Mouse (Mus musculus) heart, adult 8-10 months (tissue): ENCODE data around the gene Atp2a1. TPM values are rescaled to one million over a fixed set of nuclear protein-coding genes. Genes with fewer than 3 reads are reported as not detected.

Source experiments
- DNase-seq: peaks from one replicate; pipeline ENCODE4 v3.0.0; 2022; ENCODE audit warnings: low spot score
- total RNA-seq, 4 experiments: library from RNA; stranded (reverse); gene quantifications; 2 replicates each; pipeline ENCODE4 v1.2.4; 2022

Atp2a1 gene
- total RNA-seq, 4 experiments from 2014 or later, result 6.8 to 12.2 (median 8.8) TPM

- DNase-seq, result no peak
These were observed 9.8 kb upstream of the Atp2a1 start for GRCm38 (mm10) chr7:126472713-126473112.

GRCm38 (mm10) chr7:126472306-126472705 is 9.4 kb upstream of the Atp2a1 start:
- DNase-seq, result no peak

GRCm38 (mm10) chr7:126471853-126472252 is 8.9 kb upstream of the Atp2a1 start:
- DNase-seq, result no peak

GRCm38 (mm10) chr7:126471361-126471760 is 8.5 kb upstream of the Atp2a1 start:
- no peak for DNase-seq

GRCm38 (mm10) chr7:126470077-126470476 is 7.2 kb upstream of the Atp2a1 start:
- DNase-seq, result no peak

- DNase-seq, result no peak
These were observed 5.1 kb upstream of the Atp2a1 start for GRCm38 (mm10) chr7:126467834-126468627.

GRCm38 (mm10) chr7:126467271-126467670 is 4.4 kb upstream of the Atp2a1 start:
- DNase-seq, result no peak

GRCm38 (mm10) chr7:126466707-126467106 is 3.8 kb upstream of the Atp2a1 start:
- no peak for DNase-seq

GRCm38 (mm10) chr7:126466116-126466515 is 3.2 kb upstream of the Atp2a1 start:
- DNase-seq, result no peak

- DNase-seq, result peak; percentile 48
These were observed 2.5 kb upstream of the Atp2a1 start for GRCm38 (mm10) chr7:126465246-126466030.

- no peak for DNase-seq
These were observed 1.9 kb upstream of the Atp2a1 start for GRCm38 (mm10) chr7:126464836-126465235.

- no peak for DNase-seq
These were observed 1.2 kb upstream of the Atp2a1 start for GRCm38 (mm10) chr7:126464121-126464520.

GRCm38 (mm10) chr7:126463547-126463946 is 639 bp upstream of the Atp2a1 start:
- DNase-seq, result no peak

GRCm38 (mm10) chr7:126461626-126462025 is 1.3 kb downstream of the Atp2a1 start:
- no peak for DNase-seq

- no peak for DNase-seq
These were observed 2.1 kb downstream of the Atp2a1 start for GRCm38 (mm10) chr7:126460623-126461399.

GRCm38 (mm10) chr7:126458844-126459618 is 3.9 kb downstream of the Atp2a1 start:
- no peak for DNase-seq

- no peak for DNase-seq
These were observed 4.7 kb downstream of the Atp2a1 start for GRCm38 (mm10) chr7:126458225-126458624.

- no peak for DNase-seq
These were observed 6.3 kb downstream of the Atp2a1 start for GRCm38 (mm10) chr7:126456382-126457266.

GRCm38 (mm10) chr7:126455242-126455641 is 7.7 kb downstream of the Atp2a1 start:
- DNase-seq, result no peak

GRCm38 (mm10) chr7:126453861-126454260 is 9.0 kb downstream of the Atp2a1 start:
- no peak for DNase-seq
